Mouse (Mus musculus) ES-E14 (cell line): ENCODE measurements around the gene Yod1. TPM values are rescaled to one million over a fixed set of nuclear protein-coding genes. Genes with fewer than 3 reads are reported as not detected.

ENCODE experiments used
- DNase-seq: peaks from one replicate; pipeline ENCODE4 v3.0.0-alpha.2; 2013; ENCODE audit warnings: low read depth, low spot score
- H3K27ac ChIP-seq: 2 replicates; pipeline ENCODE4 v1.5.1; 2012; ENCODE audit warnings: low read depth, mild to moderate bottlenecking, low read length, moderate library complexity, mixed read lengths; ENCODE audit not compliant: poor library complexity, insufficient read depth, severe bottlenecking
- H3K36me3 ChIP-seq: 2 replicates; pipeline ENCODE4 v1.6.1; 2012; ENCODE audit warnings: mild to moderate bottlenecking, low read length, moderate library complexity, mixed read lengths; ENCODE audit not compliant: control insufficient read depth, poor library complexity, insufficient read depth, severe bottlenecking
- H3K4me1 ChIP-seq, 2 experiments: fragments of 150-350 bp in 1 of 2; sonication (generic) in 1 of 2; 2 replicates each; pipeline ENCODE4 v1.6.1; 2012; ENCODE audit warnings: low read length in 2 of 2, mild to moderate bottlenecking in 1 of 2, mixed read lengths in 1 of 2; ENCODE audit not compliant: control insufficient read depth in 2 of 2, insufficient read depth in 2 of 2, poor library complexity in 1 of 2
- H3K4me3 ChIP-seq, 2 experiments: fragments of 150-350 bp in 1 of 2; sonication (generic) in 1 of 2; 2 replicates each; pipeline ENCODE4 v1.5.1; 2012; ENCODE audit warnings: low read length in 2 of 2, low read depth in 1 of 2, mild to moderate bottlenecking in 1 of 2, mixed read lengths in 1 of 2; ENCODE audit not compliant: insufficient read depth in 1 of 2, poor library complexity in 1 of 2, severe bottlenecking in 1 of 2
- H3K9ac ChIP-seq: 2 replicates; pipeline ENCODE4 v1.6.1; 2012; ENCODE audit warnings: low read depth, mild to moderate bottlenecking, low read length, mixed read lengths; ENCODE audit not compliant: poor library complexity, insufficient read depth, severe bottlenecking
- H3K9me3 ChIP-seq: fragments of 150-350 bp; sonication (generic); 2 replicates; pipeline ENCODE4 v1.6.1; 2012; ENCODE audit warnings: low read depth, mild to moderate bottlenecking, low read length; ENCODE audit not compliant: control insufficient read depth, insufficient read depth
- CHD2 ChIP-seq: IDR thresholded peaks from 2 replicates; pipeline ENCODE4 v1.6.1; 2014; ENCODE audit warnings: mild to moderate bottlenecking, low read depth, low read length, inconsistent platforms
- HCFC1 ChIP-seq: IDR thresholded peaks from 2 replicates; pipeline ENCODE4 v1.6.1; 2012; ENCODE audit warnings: low read length, inconsistent platforms, borderline replicate concordance; ENCODE audit not compliant: insufficient read depth
- MAFK ChIP-seq: IDR thresholded peaks from 2 replicates; pipeline ENCODE4 v1.6.1; 2014; ENCODE audit warnings: mild to moderate bottlenecking, low read depth, low read length, inconsistent platforms; ENCODE audit not compliant: insufficient read depth
- ZC3H11A ChIP-seq: IDR thresholded peaks from 2 replicates; pipeline ENCODE4 v1.6.1; 2012; ENCODE audit warnings: low read depth, mild to moderate bottlenecking, inconsistent platforms, low read length, borderline replicate concordance
- ZNF384 ChIP-seq: IDR thresholded peaks from 2 replicates; pipeline ENCODE4 v1.6.1; 2012; ENCODE audit warnings: low read depth, low read length, inconsistent platforms
- in situ Hi-C, 2 experiments: fragments of 600-800 bp; cut with MboI; formaldehyde crosslinking; loops; one replicate each; pipeline ENCODE4 v1.15.1; 2025; ENCODE audit warnings: low sequenced_read_pairs in 2 of 2, inconsistent platforms in 1 of 2; ENCODE audit not compliant: unreplicated experiment in 2 of 2
- total RNA-seq: library from RNA; depleted of rRNA; stranded (reverse); fragments of 300-350 nt; gene quantifications from 2 replicates; pipeline ENCODE4 v1.2.3, GENCODE M21; 2012

Yod1 gene
- total RNA-seq, 1 experiment, result 4.5 TPM

GRCm38 (mm10) chr1:130746819-130747218, 29.7 kb downstream of the Yod1 start:
- no peak overlapping the region for H3K4me3 ChIP-seq

GRCm38 (mm10) chr1:130759689-130760088, 42.6 kb downstream of the Yod1 start:
- in situ Hi-C loops, result no loop called here

More at GRCm38 (mm10) chr1:130746819-130747218, 29.7 kb downstream of the Yod1 start:
- no peak overlapping the region for H3K27ac ChIP-seq
- no peaks in the 10 kb centered on the region for H3K9me3 ChIP-seq
- H3K9ac ChIP-seq, result no peak overlapping the region
- no peak for TF ChIP-seq ZNF384
- TF ChIP-seq CHD2, result no peak
- no peak for TF ChIP-seq HCFC1
- no peak for TF ChIP-seq MAFK
- TF ChIP-seq ZC3H11A, result no peak
- H3K36me3 ChIP-seq, result no peaks in the 10 kb centered on the region
- no peaks in the 10 kb centered on the region for H3K4me1 ChIP-seq
- in situ Hi-C loops, result no loop called here
- DNase-seq, result no peak

DNA sequence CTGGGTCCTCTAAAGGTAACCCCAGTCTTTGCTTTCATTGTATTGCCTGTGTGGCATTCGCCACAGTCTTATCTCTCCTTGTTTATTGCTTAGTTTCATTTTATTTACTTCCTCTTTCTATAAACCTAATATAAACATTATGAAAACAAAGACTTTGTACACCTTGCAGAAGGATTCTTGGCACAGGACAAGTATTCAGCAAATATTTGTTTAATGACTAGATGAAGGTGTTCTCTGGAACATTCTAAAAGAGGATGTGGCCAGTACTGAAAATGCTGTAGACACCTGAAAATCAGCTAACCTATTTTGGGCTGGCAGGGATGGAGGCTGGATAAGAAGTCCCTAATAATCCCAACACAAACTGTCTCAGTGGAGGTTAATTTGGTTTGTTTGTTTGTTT, 44.5 kb downstream of the Yod1 start:
- no peak for DNase-seq

More at GRCm38 (mm10) chr1:130759689-130760088, 42.6 kb downstream of the Yod1 start:
- no peak overlapping the region for H3K9ac ChIP-seq
- H3K4me1 ChIP-seq, result no peaks in the 10 kb centered on the region
- H3K4me3 ChIP-seq, result no peak overlapping the region
- no peaks in the 10 kb centered on the region for H3K9me3 ChIP-seq
- H3K27ac ChIP-seq, result no peak overlapping the region
- no peak for DNase-seq
- TF ChIP-seq ZC3H11A, result no peak
- TF ChIP-seq CHD2, result no peak
- TF ChIP-seq ZNF384, result no peak
- TF ChIP-seq MAFK, result no peak
- TF ChIP-seq HCFC1, result no peak
- H3K36me3 ChIP-seq, result no peaks in the 10 kb centered on the region

DNA sequence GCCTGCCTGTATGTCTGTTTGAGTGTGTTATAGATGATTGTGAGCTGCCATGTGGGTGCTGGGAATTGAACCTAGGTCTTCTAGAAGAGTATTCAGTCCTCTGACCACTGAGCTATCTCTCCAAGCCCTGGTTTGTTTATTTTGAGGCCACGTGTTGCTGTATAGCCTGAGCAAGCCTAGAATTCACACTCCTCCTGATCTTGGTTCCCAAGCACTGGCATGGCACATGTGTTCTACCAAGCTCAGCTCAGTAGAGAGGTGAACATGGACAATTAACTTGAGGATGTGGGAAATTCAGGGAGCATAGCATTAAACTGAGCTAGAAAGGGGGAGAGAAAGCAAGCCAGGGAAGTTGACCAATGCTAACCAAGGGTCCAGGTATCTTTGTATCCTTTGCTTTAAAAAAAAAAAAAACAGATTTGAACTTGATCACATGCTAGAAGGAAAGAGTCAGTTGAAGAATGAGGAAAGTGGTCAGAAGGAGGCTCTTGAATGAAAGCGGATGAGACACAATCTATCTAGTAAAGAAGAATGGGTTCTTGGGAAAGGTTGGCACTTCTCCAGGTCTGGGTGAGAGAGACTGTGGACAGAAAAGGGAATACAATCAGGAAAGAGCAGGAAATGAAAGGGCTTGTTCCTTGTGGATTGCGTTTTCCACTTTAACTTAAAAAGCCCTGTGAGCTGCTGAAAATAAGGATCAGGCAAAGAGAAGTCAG, 45.1 kb downstream of the Yod1 start:
- no peak overlapping the region for H3K9ac ChIP-seq
- DNase-seq, result no peak
- H3K9me3 ChIP-seq, result no peaks in the 10 kb centered on the region
- no peaks in the 10 kb centered on the region for H3K36me3 ChIP-seq
- no peak for TF ChIP-seq CHD2
- in situ Hi-C loops, result no loop called here
- H3K4me3 ChIP-seq, result no peak overlapping the region
- H3K27ac ChIP-seq, result no peak overlapping the region
- H3K4me1 ChIP-seq, result no peaks in the 10 kb centered on the region

More for the DNA sequence above, 44.5 kb downstream of the Yod1 start:
- no peak for TF ChIP-seq HCFC1
- no peak for TF ChIP-seq MAFK
- no peak for TF ChIP-seq ZC3H11A
- TF ChIP-seq ZNF384, result no peak
- TF ChIP-seq CHD2, result no peak
- no peaks in the 10 kb centered on the region for H3K4me1 ChIP-seq
- no peaks in the 10 kb centered on the region for H3K36me3 ChIP-seq
- in situ Hi-C loops, result no loop called here
- no peaks in the 10 kb centered on the region for H3K9me3 ChIP-seq
- no peak overlapping the region for H3K27ac ChIP-seq
- H3K9ac ChIP-seq, result no peak overlapping the region
- H3K4me3 ChIP-seq, result no peak overlapping the region

- Histone ChIP-seq H3K36me3 (no peaks in the 10 kb centered on the region), H3K9me3 (no peaks in the 10 kb centered on the region), H3K4me1 (no peaks in the 10 kb centered on the region), H3K9ac (no peak overlapping the region), H3K4me3 (no peak overlapping the region), H3K27ac (no peak overlapping the region)
- no peak for DNase-seq
- in situ Hi-C loops, result no loop called here
- no peak for TF ChIP-seq CHD2
- TF ChIP-seq HCFC1, result no peak
Observed at GRCm38 (mm10) chr1:130764027-130764461, 46.9 kb downstream of the Yod1 start.
